Mouse (Mus musculus) megakaryocyte, embryonic 14.5 days (primary cell): ENCODE measurements around the gene Slc3a1.

ENCODE experiments used
- FLI1 ChIP-seq: IDR thresholded peaks from 2 replicates; pipeline ENCODE4 v1.6.1; 2012; ENCODE audit warnings: low read length, inconsistent platforms, mixed read lengths
- GATA1 ChIP-seq: IDR thresholded peaks from 3 replicates; pipeline ENCODE4 v1.6.1; 2012; ENCODE audit warnings: mixed read lengths, low read length, inconsistent platforms, borderline replicate concordance

- TF ChIP-seq GATA1: no peak
- TF ChIP-seq FLI1: no peak
These were observed 9.7 kb downstream of the Slc3a1 start for GRCm38 (mm10) chr17:85037855-85038254.
